Mouse (Mus musculus): ENCODE data around the gene Kars. TPM values are rescaled to one million over a fixed set of nuclear protein-coding genes. Genes with fewer than 3 reads are reported as not detected.
A peak's percentile ranks its signal among the peaks of the same experiment; 100 is the strongest.

Gene Kars
- polyA plus RNA-seq, 2 experiments: 124 to 204 TPM

- no peak for TF ChIP-seq POLR2A (IDR thresholded peaks at IDR 0.05; ENCODE audit: borderline replicate concordance, extremely low read depth, insufficient read depth, insufficient read length)
- H3K9ac ChIP-seq (ENCODE audit: low read depth, low read length, severe bottlenecking): no peak overlapping the region
- H3K4me1 ChIP-seq (ENCODE audit: control insufficient read depth, insufficient read depth, low read length): no peaks in the 10 kb centered on the region
- H3K36me3 ChIP-seq (ENCODE audit: control insufficient read depth, insufficient read depth, low read length): no peaks in the 10 kb centered on the region
- no peak for DNase-seq (ENCODE audit: low spot score)
- 84% methylated on average over 7 of the region's 7 CpGs for WGBS
- no peaks in the 10 kb centered on the region for H3K9me3 ChIP-seq (ENCODE audit: control insufficient read depth, low read length)
- no peak overlapping the region for H3K27ac ChIP-seq (replicated peaks; ENCODE audit: low read depth, low read length)
- H3K4me2 ChIP-seq (replicated peaks; ENCODE audit: low read depth, low read length, severe bottlenecking): no peak overlapping the region
- no peak overlapping the region for H3K4me3 ChIP-seq (replicated peaks; ENCODE audit: low read length)
- no peak for ATAC-seq (ENCODE audit: low FRiP score, low read depth)
- no peaks in the 10 kb centered on the region for H3K27me3 ChIP-seq (ENCODE audit: control insufficient read depth, insufficient read depth, low read length)
Observed at GRCm38 (mm10) chr8:112029455-112029854, 18.3 kb upstream of the Kars start.

- no peaks in the 10 kb centered on the region for H3K9me3 ChIP-seq (ENCODE audit: control insufficient read depth, low read length)
- H3K4me1 ChIP-seq (ENCODE audit: control insufficient read depth, insufficient read depth, low read length): peaks cover 18% of the 10 kb centered on the region
- ATAC-seq (ENCODE audit: low FRiP score, low read depth) (no peak), DNase-seq (ENCODE audit: low spot score) (no peak)
- no peak within 1 kb of the TSS for H3K9ac ChIP-seq (ENCODE audit: low read depth, low read length, severe bottlenecking)
- no peak for TF ChIP-seq POLR2A (IDR thresholded peaks at IDR 0.05; ENCODE audit: borderline replicate concordance, extremely low read depth, insufficient read depth, insufficient read length)
- H3K27ac ChIP-seq (replicated peaks; ENCODE audit: low read depth, low read length): no peak within 1 kb of the TSS
- no peak within 1 kb of the TSS for H3K4me3 ChIP-seq (replicated peaks; ENCODE audit: low read length)
- no peaks in the 10 kb centered on the region for H3K27me3 ChIP-seq (ENCODE audit: control insufficient read depth, insufficient read depth, low read length)
- WGBS: 96% methylated on average over 11 of the region's 11 CpGs
- H3K4me2 ChIP-seq (replicated peaks; ENCODE audit: low read depth, low read length, severe bottlenecking): no peak within 1 kb of the TSS
- peaks cover 37% of the 10 kb centered on the region for H3K36me3 ChIP-seq (ENCODE audit: control insufficient read depth, insufficient read depth, low read length)
Observed at GRCm38 (mm10) chr8:112014936-112015335, 3.8 kb upstream of the Kars start, which contains the start of gene Gm6793. TSS of gene Gm6793 (minus strand) at chr8:112015036.

GRCm38 (mm10) chr8:112011816-112012242, 706 bp upstream of the Kars start:
- peak; percentile 31 for ATAC-seq (ENCODE audit: low FRiP score, low read depth)
- peak overlapping the region; percentile 75 for H3K4me2 ChIP-seq (replicated peaks; ENCODE audit: low read depth, low read length, severe bottlenecking)
- H3K27ac ChIP-seq (replicated peaks; ENCODE audit: low read depth, low read length): peak overlapping the region; percentile 59
- peak; percentile 15 for DNase-seq (ENCODE audit: low spot score)
- TF ChIP-seq POLR2A (IDR thresholded peaks at IDR 0.05; ENCODE audit: borderline replicate concordance, extremely low read depth, insufficient read depth, insufficient read length): no peak
- H3K9me3 ChIP-seq (ENCODE audit: control insufficient read depth, low read length): no peaks in the 10 kb centered on the region
- H3K36me3 ChIP-seq (ENCODE audit: control insufficient read depth, insufficient read depth, low read length): peaks cover 16% of the 10 kb centered on the region
- H3K9ac ChIP-seq (ENCODE audit: low read depth, low read length, severe bottlenecking): peak overlapping the region; percentile 76
- under 1% methylated on average over 40 of the region's 40 CpGs for WGBS
- H3K4me1 ChIP-seq (ENCODE audit: control insufficient read depth, insufficient read depth, low read length): peaks cover 18% of the 10 kb centered on the region
- no peaks in the 10 kb centered on the region for H3K27me3 ChIP-seq (ENCODE audit: control insufficient read depth, insufficient read depth, low read length)
- H3K4me3 ChIP-seq (replicated peaks; ENCODE audit: low read length): peak overlapping the region; percentile 80

- WGBS: 92% methylated on average over 7 of the region's 7 CpGs
- Histone ChIP-seq H3K4me2 (replicated peaks; ENCODE audit: low read depth, low read length, severe bottlenecking) (no peak overlapping the region), H3K9ac (ENCODE audit: low read depth, low read length, severe bottlenecking) (no peak overlapping the region), H3K27me3 (ENCODE audit: control insufficient read depth, insufficient read depth, low read length) (no peaks in the 10 kb centered on the region), H3K4me3 (replicated peaks; ENCODE audit: low read length) (no peak overlapping the region; the same call in 1 of the 2 replicates), H3K36me3 (ENCODE audit: control insufficient read depth, insufficient read depth, low read length) (peaks cover 27% of the 10 kb centered on the region), H3K27ac (replicated peaks; ENCODE audit: low read depth, low read length) (no peak overlapping the region), H3K9me3 (ENCODE audit: control insufficient read depth, low read length) (no peaks in the 10 kb centered on the region), H3K4me1 (ENCODE audit: control insufficient read depth, insufficient read depth, low read length) (peaks cover 18% of the 10 kb centered on the region)
- DNase-seq (ENCODE audit: low spot score): no peak
- no peak for TF ChIP-seq POLR2A (IDR thresholded peaks at IDR 0.05; ENCODE audit: borderline replicate concordance, extremely low read depth, insufficient read depth, insufficient read length)
- no peak for ATAC-seq (ENCODE audit: low FRiP score, low read depth)
Observed at GRCm38 (mm10) chr8:112009558-112009957, 1.6 kb downstream of the Kars start.

- Histone ChIP-seq H3K9me3 (ENCODE audit: control insufficient read depth, low read length) (no peaks in the 10 kb centered on the region), H3K27ac (replicated peaks; ENCODE audit: low read depth, low read length) (no peak overlapping the region), H3K4me2 (replicated peaks; ENCODE audit: low read depth, low read length, severe bottlenecking) (no peak overlapping the region), H3K4me1 (ENCODE audit: control insufficient read depth, insufficient read depth, low read length) (peaks cover 11% of the 10 kb centered on the region), H3K4me3 (replicated peaks; ENCODE audit: low read length) (no peak overlapping the region), H3K9ac (ENCODE audit: low read depth, low read length, severe bottlenecking) (no peak overlapping the region), H3K36me3 (ENCODE audit: control insufficient read depth, insufficient read depth, low read length) (peaks cover 45% of the 10 kb centered on the region), H3K27me3 (ENCODE audit: control insufficient read depth, insufficient read depth, low read length) (no peaks in the 10 kb centered on the region)
- 92% methylated on average over 2 of the region's 2 CpGs for WGBS
- TF ChIP-seq POLR2A (IDR thresholded peaks at IDR 0.05; ENCODE audit: borderline replicate concordance, extremely low read depth, insufficient read depth, insufficient read length): no peak
- DNase-seq (ENCODE audit: low spot score): no peak
- no peak for ATAC-seq (ENCODE audit: low FRiP score, low read depth)
Observed at GRCm38 (mm10) chr8:112007669-112008068, 3.5 kb downstream of the Kars start.

- H3K4me1 ChIP-seq (ENCODE audit: control insufficient read depth, insufficient read depth, low read length): peaks cover 7% of the 10 kb centered on the region
- no peaks in the 10 kb centered on the region for H3K27me3 ChIP-seq (ENCODE audit: control insufficient read depth, insufficient read depth, low read length)
- H3K27ac ChIP-seq (replicated peaks; ENCODE audit: low read depth, low read length): no peak overlapping the region
- H3K9me3 ChIP-seq (ENCODE audit: control insufficient read depth, low read length): no peaks in the 10 kb centered on the region
- 93% methylated on average over 6 of the region's 6 CpGs for WGBS
- H3K4me2 ChIP-seq (replicated peaks; ENCODE audit: low read depth, low read length, severe bottlenecking): no peak overlapping the region
- peaks cover 65% of the 10 kb centered on the region for H3K36me3 ChIP-seq (ENCODE audit: control insufficient read depth, insufficient read depth, low read length)
- no peak overlapping the region for H3K9ac ChIP-seq (ENCODE audit: low read depth, low read length, severe bottlenecking)
- DNase-seq (ENCODE audit: low spot score) (no peak), ATAC-seq (ENCODE audit: low FRiP score, low read depth) (no peak)
- no peak for TF ChIP-seq POLR2A (IDR thresholded peaks at IDR 0.05; ENCODE audit: borderline replicate concordance, extremely low read depth, insufficient read depth, insufficient read length)
- H3K4me3 ChIP-seq (replicated peaks; ENCODE audit: low read length): no peak overlapping the region
Observed at GRCm38 (mm10) chr8:112005601-112006000, 5.5 kb downstream of the Kars start.

All from limb, embryonic 14.5 days (tissue).